Mouse (Mus musculus): ENCODE measurements around the gene Dtx2. TPM values are rescaled to one million over a fixed set of nuclear protein-coding genes. Genes with fewer than 3 reads are reported as not detected.

Gene Dtx2
- polyA plus RNA-seq, 1 experiment, result 16.3 TPM

GRCm38 (mm10) chr5:135990601-135991000 lies 4.0 kb upstream of the Dtx2 start:
- TF ChIP-seq POLR2A (IDR thresholded peaks at IDR 0.05; ENCODE audit: low read depth, low read length), result no peak
- no peak for TF ChIP-seq CTCF (conservative IDR thresholded peaks at IDR 0.05; ENCODE audit: insufficient read depth, insufficient read length, low read depth, low read length)
- H3K27me3 ChIP-seq (replicated peaks; ENCODE audit: control insufficient read depth, insufficient read depth, low read length), result no peaks in the 10 kb centered on the region
- no peaks in the 10 kb centered on the region; the same call in 1 of the 2 replicates for H3K4me1 ChIP-seq (ENCODE audit: control insufficient read depth, insufficient read depth, low read length)
- H3K27ac ChIP-seq (ENCODE audit: insufficient read depth, low read depth, low read length), result no peak overlapping the region
- H3K36me3 ChIP-seq (ENCODE audit: control insufficient read depth, insufficient read depth, low read length), result no peaks in the 10 kb centered on the region
- DNase-seq, result no peak
- H3K4me3 ChIP-seq (ENCODE audit: insufficient read depth, low read depth, low read length), result no peak overlapping the region
- 84% methylated on average over 5 of the region's 5 CpGs for WGBS

DNA sequence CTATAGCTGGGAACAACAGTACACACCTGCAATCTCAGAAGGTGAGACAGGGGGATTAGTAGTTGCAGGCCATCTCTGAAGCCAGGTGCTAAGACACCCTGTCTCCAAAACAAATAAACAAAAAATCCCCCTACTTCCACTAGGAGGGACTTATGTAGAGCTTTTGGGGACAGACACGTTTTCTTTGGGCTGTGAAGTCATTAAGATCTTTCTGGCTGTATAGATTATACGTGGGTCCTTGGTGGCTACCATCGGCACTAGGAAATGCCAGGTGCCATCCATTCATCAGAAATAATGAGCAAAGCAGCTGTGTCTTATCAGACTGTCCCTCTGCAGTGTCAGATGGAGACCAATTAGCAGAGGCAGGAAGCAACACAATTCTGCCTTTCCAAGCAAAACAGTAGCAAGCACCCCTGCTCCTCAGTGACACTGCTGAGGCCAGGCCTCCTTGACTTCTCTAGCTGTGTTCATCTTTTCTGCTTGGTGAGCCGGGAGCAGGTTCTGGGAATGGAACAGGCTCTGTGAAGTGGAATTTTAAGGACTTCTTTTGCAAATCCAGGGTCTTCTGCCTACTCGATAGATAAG lies 1.1 kb upstream of the Dtx2 start:
- DNase-seq, result peak; percentile 55
- H3K4me3 ChIP-seq (ENCODE audit: insufficient read depth, low read depth, low read length), result no peak overlapping the region
- H3K27ac ChIP-seq (ENCODE audit: insufficient read depth, low read depth, low read length), result no peak overlapping the region
- no peaks in the 10 kb centered on the region; the same call in 1 of the 2 replicates for H3K4me1 ChIP-seq (ENCODE audit: control insufficient read depth, insufficient read depth, low read length)
- no peaks in the 10 kb centered on the region for H3K27me3 ChIP-seq (replicated peaks; ENCODE audit: control insufficient read depth, insufficient read depth, low read length)
- 46% methylated on average over 5 of the region's 5 CpGs for WGBS
- no peaks in the 10 kb centered on the region for H3K36me3 ChIP-seq (ENCODE audit: control insufficient read depth, insufficient read depth, low read length)
- TF ChIP-seq CTCF (conservative IDR thresholded peaks at IDR 0.05; ENCODE audit: insufficient read depth, insufficient read length, low read depth, low read length) (no peak), POLR2A (IDR thresholded peaks at IDR 0.05; ENCODE audit: low read depth, low read length) (no peak)

DNA sequence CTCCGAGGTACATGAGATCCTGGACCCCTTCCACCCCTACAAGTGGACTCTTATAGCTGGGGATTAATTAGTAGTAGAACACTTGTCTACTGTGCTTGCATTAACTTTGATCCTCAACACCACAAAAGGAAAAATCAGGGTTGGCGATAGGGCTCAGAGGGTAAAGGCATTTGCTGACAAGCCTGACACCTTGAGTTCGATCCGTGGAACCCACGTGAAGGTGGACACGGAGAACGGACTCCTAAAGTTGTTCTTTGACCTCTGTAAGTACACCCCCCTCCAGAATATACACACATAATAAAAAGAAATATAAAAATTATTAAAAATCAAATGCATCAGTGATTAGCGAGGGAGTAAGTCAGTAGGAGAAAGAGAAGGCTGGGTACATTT lies 270 bp upstream of the Dtx2 start:
- H3K27ac ChIP-seq (ENCODE audit: insufficient read depth, low read depth, low read length), result no peak overlapping the region
- H3K4me3 ChIP-seq (ENCODE audit: insufficient read depth, low read depth, low read length), result no peak overlapping the region
- DNase-seq, result no peak
- 57% methylated on average over 8 of the region's 8 CpGs for WGBS
- no peak for TF ChIP-seq CTCF (conservative IDR thresholded peaks at IDR 0.05; ENCODE audit: insufficient read depth, insufficient read length, low read depth, low read length)
- H3K27me3 ChIP-seq (replicated peaks; ENCODE audit: control insufficient read depth, insufficient read depth, low read length), result no peaks in the 10 kb centered on the region
- no peaks in the 10 kb centered on the region; the same call in 1 of the 2 replicates for H3K4me1 ChIP-seq (ENCODE audit: control insufficient read depth, insufficient read depth, low read length)
- H3K36me3 ChIP-seq (ENCODE audit: control insufficient read depth, insufficient read depth, low read length), result no peaks in the 10 kb centered on the region

- DNase-seq, result no peak
- Histone ChIP-seq H3K27me3 (replicated peaks; ENCODE audit: control insufficient read depth, insufficient read depth, low read length) (no peaks in the 10 kb centered on the region), H3K4me3 (ENCODE audit: insufficient read depth, low read depth, low read length) (no peak overlapping the region), H3K27ac (ENCODE audit: insufficient read depth, low read depth, low read length) (no peak overlapping the region), H3K4me1 (ENCODE audit: control insufficient read depth, insufficient read depth, low read length) (no peaks in the 10 kb centered on the region; the same call in 1 of the 2 replicates), H3K36me3 (ENCODE audit: control insufficient read depth, insufficient read depth, low read length) (no peaks in the 10 kb centered on the region)
- TF ChIP-seq POLR2A (IDR thresholded peaks at IDR 0.05; ENCODE audit: low read depth, low read length) (no peak), CTCF (conservative IDR thresholded peaks at IDR 0.05; ENCODE audit: insufficient read depth, insufficient read length, low read depth, low read length) (no peak)
- 80% methylated on average over 8 of the region's 8 CpGs for WGBS
Measured at GRCm38 (mm10) chr5:135996162-135996561, 1.6 kb downstream of the Dtx2 start.

- no peaks in the 10 kb centered on the region for H3K27me3 ChIP-seq (replicated peaks; ENCODE audit: control insufficient read depth, insufficient read depth, low read length)
- H3K36me3 ChIP-seq (ENCODE audit: control insufficient read depth, insufficient read depth, low read length), result no peaks in the 10 kb centered on the region
- no peak for TF ChIP-seq POLR2A (IDR thresholded peaks at IDR 0.05; ENCODE audit: low read depth, low read length)
- H3K4me1 ChIP-seq (ENCODE audit: control insufficient read depth, insufficient read depth, low read length), result no peaks in the 10 kb centered on the region
- 91% methylated on average over 6 of the region's 6 CpGs for WGBS
- no peak overlapping the region for H3K27ac ChIP-seq (ENCODE audit: insufficient read depth, low read depth, low read length)
- no peak overlapping the region for H3K4me3 ChIP-seq (ENCODE audit: insufficient read depth, low read depth, low read length)
- DNase-seq, result no peak
Measured at GRCm38 (mm10) chr5:136001222-136001621, 6.6 kb downstream of the Dtx2 start.

- TF ChIP-seq POLR2A (IDR thresholded peaks at IDR 0.05; ENCODE audit: low read depth, low read length), result no peak
- TF ChIP-seq CTCF (conservative IDR thresholded peaks at IDR 0.05; ENCODE audit: insufficient read depth, insufficient read length, low read depth, low read length), result no peak
- Histone ChIP-seq H3K36me3 (ENCODE audit: control insufficient read depth, insufficient read depth, low read length) (no peaks in the 10 kb centered on the region), H3K4me1 (ENCODE audit: control insufficient read depth, insufficient read depth, low read length) (no peaks in the 10 kb centered on the region), H3K4me3 (ENCODE audit: insufficient read depth, low read depth, low read length) (no peak overlapping the region), H3K27me3 (replicated peaks; ENCODE audit: control insufficient read depth, insufficient read depth, low read length) (no peaks in the 10 kb centered on the region), H3K27ac (ENCODE audit: insufficient read depth, low read depth, low read length) (no peak overlapping the region)
- no peak for DNase-seq
- WGBS, result 50% methylated on average over 2 of the region's 2 CpGs
Measured at GRCm38 (mm10) chr5:136002325-136002724, 7.7 kb downstream of the Dtx2 start.

DNA sequence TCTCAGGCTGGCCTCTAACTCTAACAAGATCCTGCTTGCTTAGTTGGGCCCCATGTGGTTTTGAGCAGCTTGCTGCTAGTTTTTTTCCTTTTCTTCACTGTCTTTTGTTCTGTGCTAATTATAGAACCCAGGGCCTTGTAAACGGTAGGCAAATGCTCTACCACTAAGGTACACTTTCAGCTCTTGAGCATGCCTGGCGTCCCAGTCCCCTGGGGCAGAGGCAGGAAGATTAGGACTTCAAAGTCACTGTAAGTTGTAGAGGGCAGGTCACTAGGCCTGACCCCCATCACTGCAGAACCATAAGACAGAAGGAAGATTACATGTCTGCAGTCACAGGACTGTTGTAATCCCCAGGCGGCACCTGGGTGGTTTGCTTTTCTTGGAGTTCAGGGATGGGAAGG lies 8.2 kb downstream of the Dtx2 start:
- 45% methylated on average over 3 of the region's 3 CpGs for WGBS
- no peak for DNase-seq
- no peaks in the 10 kb centered on the region for H3K27me3 ChIP-seq (replicated peaks; ENCODE audit: control insufficient read depth, insufficient read depth, low read length)
- no peak overlapping the region for H3K4me3 ChIP-seq (ENCODE audit: insufficient read depth, low read depth, low read length)
- H3K36me3 ChIP-seq (ENCODE audit: control insufficient read depth, insufficient read depth, low read length), result no peaks in the 10 kb centered on the region
- TF ChIP-seq POLR2A (IDR thresholded peaks at IDR 0.05; ENCODE audit: low read depth, low read length) (no peak), CTCF (conservative IDR thresholded peaks at IDR 0.05; ENCODE audit: insufficient read depth, insufficient read length, low read depth, low read length) (no peak)
- H3K27ac ChIP-seq (ENCODE audit: insufficient read depth, low read depth, low read length), result 0 out of 2 replicates have a peak overlapping the region, but pooled peaks have one; percentile 12
- no peaks in the 10 kb centered on the region for H3K4me1 ChIP-seq (ENCODE audit: control insufficient read depth, insufficient read depth, low read length)

All from kidney, adult 2 months (tissue).